Mouse (Mus musculus): ENCODE measurements at regions not wholly inside any gene's neighbourhood (a gene's known extent, or its start where the extent isn't known, plus 50 kb on each side); places are given as distances from the start of the nearest gene placed in this dataset.

DNA sequence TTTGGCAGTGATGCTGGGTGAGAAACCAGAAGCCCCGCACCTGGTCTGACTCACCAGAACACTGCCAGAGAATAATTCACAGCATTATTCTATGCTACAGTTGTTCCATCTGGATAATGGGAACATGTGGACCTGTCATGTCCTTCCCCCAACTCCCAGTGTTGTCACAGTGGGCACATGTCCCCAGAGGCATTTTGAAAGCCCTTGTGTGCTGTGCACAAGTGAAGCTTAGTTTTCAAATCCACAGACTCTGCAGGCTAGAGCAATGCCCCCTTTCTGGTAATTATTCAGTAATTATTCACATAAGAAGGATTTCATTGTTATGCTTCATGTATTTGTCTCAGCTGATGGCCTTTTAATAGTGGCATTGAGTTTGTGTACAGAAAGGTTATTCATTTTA lies 146.7 kb downstream of the Slc4a3 start:
- DNase-seq (ENCODE audit: low spot score): no peak

GRCm38 (mm10) chr1:75693231-75693914 lies 147.3 kb downstream of the Slc4a3 start:
- no peak for DNase-seq (ENCODE audit: low spot score)

- peak; percentile 60 for DNase-seq (ENCODE audit: low spot score)
These were observed 159.0 kb downstream of the Slc4a3 start for GRCm38 (mm10) chr1:75704832-75705650.

DNA sequence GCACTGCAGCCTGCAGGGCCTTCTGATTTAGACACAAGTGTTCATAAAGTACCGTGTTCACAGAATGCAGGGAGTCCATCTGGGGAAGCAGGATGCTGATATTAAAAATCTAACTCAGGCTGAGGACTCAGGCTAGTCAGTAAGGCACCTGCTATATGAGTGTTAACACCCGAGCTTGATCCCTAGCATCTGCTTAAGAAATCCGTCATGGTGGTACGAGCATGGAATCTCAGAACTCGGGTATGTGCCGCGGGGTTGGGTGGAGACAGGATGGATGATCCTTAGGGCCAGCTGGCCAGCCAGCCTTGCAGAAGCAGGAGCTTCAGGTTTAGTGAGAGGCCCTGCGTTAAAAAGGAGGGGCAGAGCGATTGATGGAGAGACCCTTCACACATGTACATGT lies 160.1 kb downstream of the Slc4a3 start:
- no peak for DNase-seq (ENCODE audit: low spot score)

DNA sequence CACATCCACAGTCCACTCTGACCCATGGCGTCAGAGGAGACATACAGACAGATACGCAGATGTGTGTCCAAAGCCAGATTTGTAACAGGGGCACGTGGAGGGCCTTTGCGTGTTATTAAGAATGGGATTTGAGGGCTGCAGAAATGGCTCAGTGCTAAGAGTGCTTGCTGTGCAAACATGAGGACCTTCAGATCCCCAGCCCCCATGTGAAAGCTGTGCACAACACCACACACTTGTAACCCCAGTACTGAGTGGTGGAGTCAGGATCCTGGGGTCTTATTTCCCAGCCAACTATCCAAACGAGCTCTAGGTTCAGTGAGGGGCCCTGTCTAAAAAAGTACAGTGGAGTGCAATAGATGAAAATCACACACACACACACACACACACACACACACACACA lies 177.4 kb downstream of the Slc4a3 start:
- DNase-seq (ENCODE audit: low spot score): no peak

DNA sequence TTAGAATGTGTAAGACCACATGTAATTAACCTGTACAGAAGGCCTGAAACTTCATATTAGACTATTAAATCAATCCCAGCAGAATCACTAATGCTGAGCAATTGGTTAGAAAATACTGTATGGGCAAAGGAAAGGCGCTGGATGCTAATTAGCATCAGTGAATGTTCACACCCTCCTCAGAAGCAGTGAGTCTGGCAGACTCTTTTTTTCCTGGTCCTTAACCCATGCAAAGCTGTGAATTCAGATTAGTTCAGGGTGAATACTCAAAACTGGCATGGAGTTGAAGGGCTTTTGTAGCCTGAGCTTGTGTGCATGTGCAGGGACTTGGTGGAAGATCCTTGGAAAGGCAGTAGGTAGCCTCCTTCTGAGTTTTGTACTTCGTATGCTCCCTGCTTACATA lies 179.3 kb downstream of the Slc4a3 start:
- no peak for DNase-seq (ENCODE audit: low spot score)

DNA sequence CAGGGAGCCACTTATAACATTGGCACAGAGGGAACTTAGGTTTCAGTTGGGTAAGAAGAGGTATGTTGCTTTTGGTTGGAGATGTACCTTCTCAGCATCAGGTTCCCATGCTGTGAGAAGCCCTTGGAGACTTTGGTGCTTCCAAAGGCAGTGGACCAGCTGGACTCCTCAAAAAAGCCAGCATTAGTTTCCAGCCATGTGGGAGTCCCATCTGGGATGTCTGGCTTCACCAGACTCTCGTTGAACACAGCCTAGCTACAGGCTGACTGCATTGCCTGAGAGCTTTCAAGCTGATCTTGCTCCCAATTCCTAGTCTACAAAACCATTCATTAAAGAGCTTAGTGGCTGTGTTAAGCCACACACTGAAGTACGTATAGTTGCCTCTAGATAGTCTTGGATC lies 182.8 kb downstream of the Slc4a3 start:
- DNase-seq (ENCODE audit: low spot score): no peak

DNA sequence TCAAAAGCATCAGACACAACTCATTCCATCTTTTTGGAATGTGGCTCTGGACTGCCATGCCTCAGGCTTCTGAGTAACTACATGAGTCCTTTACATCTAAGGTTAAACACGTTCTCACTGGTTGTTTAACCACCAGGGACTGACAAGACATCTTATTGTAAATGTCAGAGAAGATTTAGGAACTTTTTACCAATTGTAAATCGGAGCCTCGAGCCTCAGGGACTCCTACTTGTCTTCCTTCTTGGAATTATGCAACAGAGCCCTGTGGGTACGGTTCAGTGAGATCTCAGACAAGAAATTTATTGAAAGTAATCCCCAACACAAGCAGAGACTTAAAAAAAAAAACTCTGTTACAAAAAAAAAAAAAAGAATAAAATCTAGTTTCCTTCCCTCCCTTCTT lies 187.7 kb downstream of the Slc4a3 start:
- no peak for DNase-seq (ENCODE audit: low spot score)

- DNase-seq (ENCODE audit: low spot score): no peak
These were observed 192.6 kb downstream of the Slc4a3 start for GRCm38 (mm10) chr1:75738651-75739050.

DNA sequence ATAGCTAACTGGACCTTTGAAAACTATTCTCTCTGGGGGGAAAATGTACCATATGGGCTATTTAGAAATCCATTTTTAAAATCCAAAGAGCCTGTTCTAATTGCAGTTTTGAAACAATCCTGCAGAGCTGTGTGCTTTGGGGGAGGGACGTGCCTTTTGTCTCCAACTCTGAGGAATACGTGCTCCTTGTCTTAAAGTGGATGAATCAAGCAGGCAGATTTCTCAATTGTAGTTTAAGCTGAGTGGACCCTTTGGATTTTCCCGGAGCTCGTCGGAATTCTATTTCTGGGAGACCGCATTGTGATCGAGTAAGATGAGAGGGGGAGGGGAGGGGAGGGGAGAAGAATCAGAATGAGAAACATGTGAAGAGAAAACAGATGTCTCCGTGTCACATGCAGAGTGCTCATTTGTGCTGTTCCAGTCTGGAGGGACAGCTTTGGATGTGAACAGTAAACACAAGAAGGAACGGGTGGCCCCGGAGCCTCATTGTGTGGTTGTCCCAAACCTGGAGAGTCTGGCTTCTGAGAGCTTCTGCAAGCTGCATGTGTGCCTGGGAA lies 203.7 kb downstream of the Slc4a3 start:
- peak; percentile 26 for DNase-seq (ENCODE audit: low spot score)

- no peak for DNase-seq (ENCODE audit: low spot score)
These were observed 226.1 kb downstream of the Slc4a3 start for GRCm38 (mm10) chr1:75772131-75772530.

DNA sequence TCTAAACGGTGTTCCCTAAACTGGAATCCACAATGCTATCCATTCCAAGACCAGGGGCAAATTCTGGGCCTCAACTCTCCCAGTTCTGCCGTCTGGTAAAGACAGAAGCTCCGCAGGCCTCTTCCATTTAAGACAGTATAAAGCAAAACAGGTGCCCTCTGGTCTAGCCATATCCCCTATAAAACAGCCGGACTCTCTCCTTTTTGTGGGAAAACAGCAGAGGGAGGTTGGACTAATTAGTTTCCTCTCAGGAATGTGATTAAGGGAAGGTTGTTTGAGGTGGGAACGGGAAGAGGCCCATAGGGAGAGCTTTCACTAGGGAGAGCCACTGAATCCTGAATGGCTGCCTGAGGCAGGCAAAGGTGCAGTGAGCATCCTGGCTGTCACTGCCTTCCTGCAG lies 226.9 kb downstream of the Slc4a3 start:
- DNase-seq (ENCODE audit: low spot score): no peak

DNA sequence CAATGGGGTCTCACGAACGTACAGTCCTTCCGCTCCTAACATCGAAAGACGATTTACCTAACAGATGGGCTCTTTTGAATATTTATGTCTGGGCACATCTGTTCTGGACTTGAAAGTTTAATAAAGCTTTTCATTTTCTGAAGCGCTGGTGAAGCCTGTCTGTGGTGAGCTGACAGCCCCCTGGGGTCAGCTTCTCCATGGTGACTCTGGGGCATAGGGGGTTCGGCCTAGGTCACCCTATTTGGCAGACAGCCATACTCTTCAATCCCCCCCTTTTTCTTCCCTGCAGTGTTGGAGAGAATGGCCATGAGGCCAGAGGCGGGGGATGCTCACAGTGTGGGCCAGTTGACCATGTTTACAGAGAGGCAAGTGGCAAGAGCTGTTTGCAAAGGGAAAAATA lies 232.8 kb downstream of the Slc4a3 start:
- no peak for DNase-seq (ENCODE audit: low spot score)

DNA sequence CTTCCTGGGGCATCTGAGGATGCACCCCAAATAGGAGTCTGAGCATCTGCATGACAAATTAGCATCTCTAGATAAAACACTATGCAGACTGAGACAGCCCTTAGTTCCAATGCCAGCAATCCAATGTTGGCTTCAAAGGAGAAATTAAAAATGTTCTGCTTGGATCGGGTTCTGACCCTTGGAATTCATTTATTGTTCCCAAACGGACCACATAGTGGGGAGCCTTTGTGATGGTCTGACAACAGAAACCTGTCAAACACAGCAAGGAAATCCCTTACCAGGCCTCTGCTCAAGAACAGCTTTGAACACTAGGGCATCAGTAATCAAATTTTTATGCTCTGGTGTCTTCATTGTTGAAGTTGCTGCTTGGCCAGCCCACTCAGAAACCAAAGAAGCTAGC lies 237.1 kb downstream of the Slc4a3 start:
- DNase-seq (ENCODE audit: low spot score): no peak

- DNase-seq (ENCODE audit: low spot score): no peak
These were observed 240.2 kb downstream of the Slc4a3 start for GRCm38 (mm10) chr1:75786173-75786820.

DNA sequence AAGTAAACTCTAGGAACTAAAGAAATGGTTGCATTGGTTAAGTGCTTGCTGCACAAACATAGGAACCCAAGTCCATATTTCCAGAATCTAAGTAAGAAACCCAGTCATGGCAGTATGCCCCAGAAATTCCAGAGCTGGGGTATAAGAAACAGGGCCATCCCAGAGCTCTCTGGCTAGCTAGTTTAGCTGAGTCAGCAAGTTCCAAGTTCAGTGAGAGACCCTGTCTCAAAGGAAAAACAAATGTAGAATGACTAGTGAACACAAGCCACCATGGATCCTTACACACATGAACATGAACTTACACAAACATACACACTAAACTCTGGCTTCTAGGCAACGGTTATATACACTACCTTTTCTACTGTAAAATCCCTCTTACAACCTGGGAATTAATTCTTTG lies 245.4 kb downstream of the Slc4a3 start:
- DNase-seq (ENCODE audit: low spot score): no peak

DNA sequence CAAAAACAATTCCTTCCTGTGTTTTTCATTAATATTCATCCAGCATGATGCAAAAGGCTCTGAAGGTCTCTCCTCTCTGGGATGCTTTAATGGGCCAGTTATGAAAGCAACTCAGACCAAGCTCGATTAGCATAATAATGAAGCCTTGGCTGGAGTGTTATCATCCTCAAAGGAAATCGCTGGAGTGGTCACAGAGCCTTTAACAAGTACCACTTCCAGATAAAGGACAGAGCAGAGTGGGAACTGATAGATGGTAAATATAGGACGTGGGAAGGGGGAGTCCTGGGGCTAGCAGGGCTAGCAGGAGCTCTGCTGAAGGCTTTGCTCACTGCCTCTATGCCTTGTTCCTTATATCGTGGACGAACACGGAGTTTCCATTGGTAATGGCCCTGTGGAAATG lies 251.7 kb downstream of the Slc4a3 start:
- DNase-seq (ENCODE audit: low spot score): no peak

GRCm38 (mm10) chr1:75798375-75799099 lies 252.5 kb downstream of the Slc4a3 start:
- DNase-seq (ENCODE audit: low spot score): no peak

GRCm38 (mm10) chr1:75804473-75804872 lies 258.4 kb downstream of the Slc4a3 start:
- DNase-seq (ENCODE audit: low spot score): peak; percentile 50

- no peak for DNase-seq (ENCODE audit: low spot score)
These were observed 266.4 kb downstream of the Slc4a3 start for GRCm38 (mm10) chr1:75812471-75812870.

DNA sequence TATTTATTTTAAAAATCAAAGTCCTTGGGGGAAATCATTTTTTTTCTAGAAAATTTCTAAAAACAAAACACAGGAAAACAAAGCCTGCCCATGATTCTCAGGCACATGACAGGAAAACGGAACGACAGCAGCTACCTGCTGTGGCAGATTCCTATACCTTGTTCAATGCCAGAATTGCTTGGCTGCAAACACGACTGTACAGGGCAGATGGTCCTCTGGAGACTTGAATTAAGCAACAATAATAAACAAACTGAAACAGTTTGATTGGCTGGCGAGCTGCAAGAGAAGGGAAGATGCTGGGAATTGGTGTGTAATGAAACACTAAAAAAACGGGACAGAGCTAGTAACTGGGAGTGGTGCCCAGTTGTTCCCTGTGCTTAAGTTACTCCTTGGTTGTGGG lies 280.1 kb downstream of the Slc4a3 start:
- DNase-seq (ENCODE audit: low spot score): no peak

All from embryo, embryonic 10.5 days (tissue).